Mouse (Mus musculus) midbrain, embryonic 14.5 days (tissue): Measurements from ENCODE around the gene Brms1. TPM values are rescaled to one million over a fixed set of nuclear protein-coding genes. Genes with fewer than 3 reads are reported as not detected.
"Not testable (repeated sequence)": the region's sequence is repeated elsewhere in the genome, so short reads cannot be mapped to it uniquely, and the experiment has no call there.

Experiments used
- ATAC-seq: fragments of 200-750 bp; cut with Nextera tagmentation; 2 replicates; pipeline ENCODE4 v1.8.0; 2017; ENCODE audit warnings: moderate number of reproducible peaks, moderate library complexity; ENCODE audit not compliant: low FRiP score, low TSS enrichment
- DNase-seq: peaks from one replicate; pipeline ENCODE4 v3.0.0-alpha.2; 2015
- H3K27ac ChIP-seq: fragments of 300-500 bp; sonication (generic); replicated peaks from 2 replicates; pipeline ENCODE4 v1.5.1; 2014; ENCODE audit warnings: mild to moderate bottlenecking, low read depth, low read length, moderate library complexity
- H3K27me3 ChIP-seq: fragments of 300-500 bp; sonication (generic); 2 replicates; pipeline ENCODE4 v1.6.1; 2014; ENCODE audit warnings: low read length, control low read depth, mixed read lengths; ENCODE audit not compliant: control insufficient read depth, insufficient read depth
- H3K36me3 ChIP-seq: fragments of 300-500 bp; sonication (generic); 2 replicates; pipeline ENCODE4 v1.6.1; 2014; ENCODE audit warnings: low read length, control low read depth; ENCODE audit not compliant: control insufficient read depth, insufficient read depth
- H3K4me1 ChIP-seq: fragments of 300-500 bp; sonication (generic); 2 replicates; pipeline ENCODE4 v1.6.1; 2014; ENCODE audit warnings: mild to moderate bottlenecking, antibody characterized with exemption, low read length, control low read depth; ENCODE audit not compliant: control insufficient read depth, insufficient read depth
- H3K4me2 ChIP-seq: fragments of 300-500 bp; sonication (generic); 2 replicates; pipeline ENCODE4 v1.6.1; 2014; ENCODE audit warnings: mild to moderate bottlenecking, low read length, moderate library complexity
- H3K4me3 ChIP-seq: fragments of 300-500 bp; sonication (generic); replicated peaks from 2 replicates; pipeline ENCODE4 v1.5.1; 2014; ENCODE audit warnings: low read depth, low read length
- H3K9ac ChIP-seq: fragments of 300-500 bp; sonication (generic); replicated peaks from 2 replicates; pipeline ENCODE4 v1.6.1; 2014; ENCODE audit warnings: mild to moderate bottlenecking, low read length, moderate library complexity
- H3K9me3 ChIP-seq: fragments of 300-500 bp; sonication (generic); 2 replicates; pipeline ENCODE4 v1.6.1; 2016; ENCODE audit warnings: low read length, control low read depth, mixed read lengths; ENCODE audit not compliant: control insufficient read depth
- whole genome bisulfite sequencing: fragments of 180-500 bp; shearing (Covaris S2); extraction: QIAGEN DNeasy Blood & Tissue Kit; methylation state at CpG from one replicate; pipeline ENCODE4 v1.1.7; 2014; 5-methylcytosine and 5-hydroxymethylcytosine counted together
- polyA plus RNA-seq: library from polyadenylated mRNA; unstranded; fragments of >200 nt; fragmentation: Nextera tagmentation; extraction: Ambion mirVana; gene quantifications from 2 replicates; pipeline ENCODE4 v1.2.1, GENCODE M21; 2014

Gene Brms1
- 32.0 and 39.0 TPM in 2 replicates for polyA plus RNA-seq

DNA sequence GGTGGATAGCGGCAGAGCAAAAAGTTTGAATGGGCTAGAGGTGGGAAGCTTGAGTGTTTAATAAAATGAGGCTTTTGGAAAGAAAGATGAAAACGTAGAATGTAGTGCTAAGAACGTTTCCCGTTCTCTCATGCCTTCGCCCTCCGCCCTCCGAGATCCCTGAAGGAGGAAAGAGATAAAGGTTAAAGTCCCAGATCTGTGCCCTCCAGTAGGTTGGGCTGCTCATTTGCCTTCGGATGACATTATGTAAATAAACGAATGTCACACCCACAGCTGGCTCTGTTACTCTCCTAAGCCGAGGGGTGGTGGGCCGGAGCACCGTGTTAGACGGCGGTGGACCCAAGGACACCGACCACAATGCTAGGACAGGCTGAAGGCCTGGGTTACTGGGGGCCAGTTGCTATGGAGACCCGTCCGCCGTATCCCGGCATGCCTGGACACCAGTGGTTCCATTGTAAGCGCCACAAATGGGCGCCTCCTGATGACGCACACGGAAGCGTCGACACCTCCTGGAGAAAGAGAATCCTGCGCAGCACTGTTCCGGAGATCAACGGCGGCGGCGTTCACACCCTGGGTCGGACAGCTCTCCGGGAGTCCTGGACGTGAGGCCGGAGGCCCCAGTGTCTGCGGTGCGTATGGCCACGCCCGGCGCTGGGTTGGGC is at the start of gene Brms1:
TSS of gene Brms1 (plus strand) at position 493 of the 662 bp plus-strand sequence.
- Histone ChIP-seq H3K4me3 (peak within 1 kb of the TSS; percentile 89), H3K4me2 (peak within 1 kb of the TSS; percentile 86), H3K9me3 (no peaks in the 10 kb centered on the region), H3K9ac (peak within 1 kb of the TSS; percentile 94), H3K27me3 (no peaks in the 10 kb centered on the region), H3K4me1 (peaks cover 25% of the 10 kb centered on the region), H3K36me3 (peaks cover 13% of the 10 kb centered on the region), H3K27ac (peak within 1 kb of the TSS; percentile 70)
- peak; percentile 99 for DNase-seq
- WGBS, result 7% methylated on average over 40 of the region's 40 CpGs
- peak; percentile 76 for ATAC-seq

DNA sequence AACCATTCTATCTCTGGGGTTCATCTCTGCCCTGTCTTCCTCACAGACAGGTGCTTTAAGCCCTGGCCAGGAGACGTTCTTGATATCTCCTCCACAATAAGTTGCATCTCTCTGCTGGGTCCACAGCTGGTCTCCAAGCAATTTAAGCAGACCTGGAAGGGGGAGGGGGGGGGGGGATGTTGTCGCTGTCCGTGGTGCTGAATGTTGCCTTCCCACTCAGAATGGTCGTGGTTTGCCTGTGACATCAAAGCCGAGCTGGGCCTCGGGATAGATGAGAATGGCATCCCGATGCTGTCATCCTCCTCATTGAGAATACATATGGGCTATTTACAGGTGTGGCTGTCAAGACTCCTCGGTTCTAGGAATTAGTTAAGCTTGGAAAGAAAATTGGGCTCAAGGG is 48.8 kb upstream of the Brms1 start:
- H3K4me3 ChIP-seq, result no peak overlapping the region
- no peak for ATAC-seq
- H3K27me3 ChIP-seq, result peaks cover 35% of the 10 kb centered on the region
- H3K4me1 ChIP-seq, result peaks cover 34% of the 10 kb centered on the region
- H3K4me2 ChIP-seq, result no peak overlapping the region
- 19% methylated on average over 8 of the region's 8 CpGs for WGBS
- no peak overlapping the region for H3K9ac ChIP-seq
- no peaks in the 10 kb centered on the region for H3K9me3 ChIP-seq
- no peak for DNase-seq
- H3K36me3 ChIP-seq, result no peaks in the 10 kb centered on the region
- no peak overlapping the region for H3K27ac ChIP-seq

DNA sequence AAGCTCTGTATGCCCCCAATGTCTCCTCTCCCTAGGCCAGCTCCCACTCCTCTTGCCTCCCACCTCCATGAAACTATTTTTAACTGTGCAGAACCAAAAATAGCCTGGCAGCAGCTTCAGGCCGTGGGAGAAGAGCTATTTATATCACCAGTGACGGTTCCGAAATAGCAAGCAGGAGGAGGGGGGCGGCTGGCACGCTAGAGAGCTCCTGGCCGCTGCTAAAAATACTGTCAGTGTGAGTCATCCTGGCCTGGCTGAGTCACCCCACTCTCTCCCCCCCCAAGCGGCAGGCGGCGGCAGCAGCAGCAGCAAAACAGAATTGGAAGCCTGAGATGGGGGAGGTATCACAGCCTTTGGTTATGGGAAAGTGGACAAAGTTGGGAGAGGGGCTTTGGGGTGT is 48.2 kb upstream of the Brms1 start:
- DNase-seq (peak; percentile 36), ATAC-seq (no peak)
- Histone ChIP-seq H3K4me3 (no peak overlapping the region), H3K27ac (no peak overlapping the region), H3K36me3 (no peaks in the 10 kb centered on the region), H3K4me2 (no peak overlapping the region), H3K27me3 (peaks cover 31% of the 10 kb centered on the region), H3K9ac (0 out of 2 replicates have a peak overlapping the region, but pooled peaks have one; percentile 6), H3K4me1 (peaks cover 34% of the 10 kb centered on the region), H3K9me3 (no peaks in the 10 kb centered on the region)
- 6% methylated on average over 9 of the region's 9 CpGs for WGBS

DNA sequence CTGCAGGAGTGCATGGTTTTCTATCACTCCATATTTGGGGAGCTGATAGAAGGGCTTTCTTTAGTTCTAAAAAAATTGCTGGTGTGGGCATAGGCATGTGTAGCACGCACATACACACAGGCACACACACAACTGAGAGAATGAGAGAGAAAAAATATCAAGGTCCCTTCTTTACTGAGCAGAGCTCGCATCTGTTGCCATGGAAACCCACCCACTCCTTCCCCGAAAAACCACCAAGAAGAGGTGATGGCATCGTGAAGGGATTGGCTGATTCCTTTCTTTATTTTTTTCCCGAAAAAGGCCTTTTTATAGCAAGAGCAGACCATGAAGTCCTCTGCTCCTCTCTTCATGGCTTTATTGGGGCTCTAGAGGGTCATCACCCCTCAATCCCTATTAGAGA is 47.1 kb upstream of the Brms1 start:
- H3K27me3 ChIP-seq, result peaks cover 20% of the 10 kb centered on the region
- no peak overlapping the region for H3K9ac ChIP-seq
- H3K27ac ChIP-seq, result peak overlapping the region; percentile 10; the same call in 1 of the 2 replicates
- DNase-seq (peak; percentile 75), ATAC-seq (no peak)
- peaks cover 28% of the 10 kb centered on the region for H3K4me1 ChIP-seq
- no peak overlapping the region for H3K4me3 ChIP-seq
- 44% methylated on average over 5 of the region's 5 CpGs for WGBS
- no peak overlapping the region for H3K4me2 ChIP-seq
- H3K9me3 ChIP-seq, result no peaks in the 10 kb centered on the region
- no peaks in the 10 kb centered on the region for H3K36me3 ChIP-seq

DNA sequence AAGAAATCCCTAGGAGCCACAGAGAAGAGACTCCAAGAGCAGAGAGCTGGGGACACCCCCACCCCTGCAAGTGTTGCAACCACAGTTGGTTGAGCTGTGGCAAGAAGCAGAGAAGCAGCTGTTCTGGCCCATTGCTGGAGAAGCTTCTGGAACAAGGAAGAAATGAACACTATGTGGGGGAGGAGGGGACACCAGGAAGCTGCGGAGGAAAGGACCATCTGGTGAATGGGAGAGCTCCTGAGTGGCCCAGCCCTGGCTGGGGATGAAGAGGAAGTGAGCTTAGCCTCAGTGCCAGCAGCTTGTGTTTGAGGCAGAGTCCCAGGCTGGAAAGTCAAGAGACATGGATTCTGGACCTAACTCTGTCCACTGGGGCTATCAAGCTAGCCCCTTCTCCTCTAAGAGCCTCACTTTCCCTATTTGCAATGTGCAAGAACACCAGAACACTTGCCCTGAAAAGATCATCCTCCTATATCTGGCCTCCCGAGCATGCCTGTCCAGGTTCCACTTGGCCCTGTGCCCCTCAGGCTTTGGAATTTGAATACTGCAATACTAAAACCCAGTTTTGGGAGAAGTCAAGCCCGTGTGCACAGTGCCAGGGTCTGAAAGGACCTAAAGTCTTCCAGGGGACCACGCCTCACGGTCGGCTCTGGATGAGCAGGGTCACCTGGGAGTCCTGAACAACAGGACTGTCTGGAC is 41.6 kb upstream of the Brms1 start:
- H3K4me2 ChIP-seq, result no peak overlapping the region
- no peaks in the 10 kb centered on the region for H3K36me3 ChIP-seq
- no peaks in the 10 kb centered on the region for H3K9me3 ChIP-seq
- no peak for DNase-seq
- H3K4me3 ChIP-seq, result no peak overlapping the region
- WGBS, result 81% methylated on average over 6 of the region's 6 CpGs
- peaks cover 18% of the 10 kb centered on the region for H3K4me1 ChIP-seq
- no peak overlapping the region for H3K9ac ChIP-seq
- no peak for ATAC-seq
- H3K27ac ChIP-seq, result no peak overlapping the region
- H3K27me3 ChIP-seq, result no peaks in the 10 kb centered on the region

DNA sequence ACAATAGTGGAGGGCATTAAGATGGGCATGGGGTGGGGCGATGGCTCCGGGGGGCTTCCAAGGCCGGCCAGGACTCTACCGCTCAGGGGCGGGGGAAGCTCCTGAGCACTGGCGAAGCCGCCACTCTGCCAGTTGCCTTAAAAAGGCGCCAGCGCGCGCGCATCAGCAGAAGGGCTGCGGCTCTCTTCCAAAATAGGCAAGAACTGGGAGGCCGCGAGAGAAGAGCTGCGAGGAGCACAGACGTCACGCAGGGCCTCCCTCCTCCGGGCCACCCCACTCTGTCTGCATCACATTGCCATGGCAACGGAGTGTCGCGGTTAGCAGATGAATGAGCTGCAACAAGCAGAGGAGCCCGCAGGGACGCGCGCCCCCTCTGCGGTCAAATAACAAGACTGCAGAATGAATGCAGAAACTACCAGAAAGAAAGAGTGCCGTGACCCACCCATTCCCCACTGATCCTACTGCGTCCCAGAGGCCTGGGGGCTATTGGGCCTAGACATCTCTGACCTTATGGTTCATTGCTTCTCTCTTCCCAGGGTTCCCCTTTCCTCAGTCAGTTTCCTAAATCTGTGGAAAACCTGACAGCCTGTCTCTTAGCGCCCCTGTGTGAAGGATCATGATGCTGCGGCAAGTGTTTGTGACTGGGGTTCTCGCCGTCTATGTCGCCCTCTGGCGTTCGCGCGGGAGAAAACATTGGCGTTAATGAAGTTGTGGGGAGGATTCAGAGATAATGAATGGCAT is 39.3 kb upstream of the Brms1 start:
- ATAC-seq, result peak; percentile 97
- H3K9me3 ChIP-seq, result no peaks in the 10 kb centered on the region
- peak overlapping the region; percentile 95 for H3K27ac ChIP-seq
- no peaks in the 10 kb centered on the region for H3K36me3 ChIP-seq
- H3K27me3 ChIP-seq, result no peaks in the 10 kb centered on the region
- H3K9ac ChIP-seq, result peak overlapping the region; percentile 66
- whole genome bisulfite sequencing, result under 1% methylated on average over 39 of the region's 39 CpGs
- H3K4me3 ChIP-seq, result peak overlapping the region; percentile 35
- DNase-seq, result peak; percentile 97
- H3K4me1 ChIP-seq, result peaks cover 14% of the 10 kb centered on the region
- H3K4me2 ChIP-seq, result peak overlapping the region; percentile 77

DNA sequence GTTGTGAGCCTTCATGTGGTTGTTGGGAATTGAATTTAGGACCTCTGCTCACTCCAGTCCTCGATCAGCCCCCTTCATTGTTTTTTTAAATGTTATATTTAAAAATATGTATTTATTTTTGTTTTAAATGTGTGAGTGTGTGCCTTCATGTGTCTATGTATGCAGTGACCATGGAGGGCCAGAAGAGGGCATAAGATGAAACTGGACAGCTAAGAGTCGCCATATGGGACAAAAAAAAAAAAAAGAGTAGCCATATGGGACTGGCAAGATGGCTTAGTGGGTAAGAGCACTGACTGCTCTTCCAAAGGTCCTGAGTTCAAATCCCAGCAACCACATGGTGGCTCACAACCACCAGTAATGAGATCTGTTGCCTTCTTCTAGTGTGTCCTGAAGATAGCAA is 37.5 kb upstream of the Brms1 start:
- ATAC-seq, H3K4me3 ChIP-seq, H3K27ac ChIP-seq, H3K9ac ChIP-seq, DNase-seq, H3K27me3 ChIP-seq, H3K4me2 ChIP-seq, H3K9me3 ChIP-seq, H3K36me3 ChIP-seq: not testable (repeated sequence)
- WGBS, result 77% methylated on average over 2 of the region's 2 CpGs
- peaks cover 14% of the 10 kb centered on the region for H3K4me1 ChIP-seq

DNA sequence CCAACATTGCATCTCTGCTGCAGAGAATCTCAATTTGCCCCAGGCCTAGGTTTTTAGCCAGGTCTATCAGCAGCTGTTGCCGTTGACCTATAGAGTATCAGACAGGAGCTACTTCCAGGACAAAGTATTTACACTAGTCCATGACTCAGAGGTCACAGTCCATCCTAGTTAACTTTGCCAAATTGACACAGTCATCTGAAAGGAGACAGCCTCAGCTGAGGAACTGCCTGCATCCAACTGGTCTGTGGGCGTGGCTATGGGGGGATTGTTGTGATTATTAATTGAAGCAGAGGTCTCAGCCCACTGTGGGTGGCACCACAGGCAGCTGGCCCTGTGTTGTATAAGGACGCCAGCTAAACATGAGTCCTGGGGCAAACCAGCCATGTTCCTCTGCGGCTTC is 36.2 kb upstream of the Brms1 start:
- WGBS, result 68% methylated on average over 4 of the region's 4 CpGs
- H3K4me1 ChIP-seq, result peaks cover 10% of the 10 kb centered on the region

More for the DNA sequence above, 36.2 kb upstream of the Brms1 start:
- Histone ChIP-seq H3K27me3 (no peaks in the 10 kb centered on the region), H3K4me3 (no peak overlapping the region), H3K9ac (no peak overlapping the region), H3K9me3 (no peaks in the 10 kb centered on the region), H3K4me2 (no peak overlapping the region), H3K27ac (no peak overlapping the region), H3K36me3 (no peaks in the 10 kb centered on the region)
- DNase-seq (no peak), ATAC-seq (no peak)
